Mouse (Mus musculus): ENCODE measurements around the gene Ino80e. TPM values are rescaled to one million over a fixed set of nuclear protein-coding genes. Genes with fewer than 3 reads are reported as not detected.

Ino80e gene
- polyA plus RNA-seq, 1 experiment: 62.4 TPM

- no peak overlapping the region for H3ac ChIP-seq (ENCODE audit: control insufficient read depth, insufficient read length)
- no peak overlapping the region for H3K4me2 ChIP-seq (ENCODE audit: low read depth)
- no peaks in the 10 kb centered on the region for H3K79me2 ChIP-seq (ENCODE audit: control insufficient read depth, insufficient read depth)
- TF ChIP-seq REST (IDR thresholded peaks at IDR 0.05; ENCODE audit: insufficient read depth, insufficient read length) (no peak), TCF3 (IDR thresholded peaks at IDR 0.05; ENCODE audit: insufficient read length, low read depth) (no peak), USF1 (IDR thresholded peaks at IDR 0.05; ENCODE audit: low read depth) (no peak), MYOG (IDR thresholded peaks at IDR 0.05; ENCODE audit: control insufficient read depth in 1 of 3, insufficient read depth in 1 of 3, insufficient read length in 2 of 3, low read depth in 2 of 3) (no peak), CEBPB (IDR thresholded peaks at IDR 0.05; ENCODE audit: insufficient read depth, poor library complexity, severe bottlenecking) (no peak), MAX (IDR thresholded peaks at IDR 0.05; ENCODE audit: low read depth) (no peak), TCF12 (IDR thresholded peaks at IDR 0.05; ENCODE audit: insufficient read depth, poor library complexity, severe bottlenecking) (no peak), E2F4 (IDR thresholded peaks at IDR 0.05; ENCODE audit: insufficient read depth) (no peak), SRF (IDR thresholded peaks at IDR 0.05; ENCODE audit: control insufficient read depth, insufficient read length, low read depth) (no peak), POLR2A (IDR thresholded peaks at IDR 0.05; ENCODE audit: insufficient read length, low read depth) (no peak), POLR2AphosphoS2 (IDR thresholded peaks at IDR 0.05; ENCODE audit: insufficient read length, low read depth) (no peak), MYOD1 (IDR thresholded peaks at IDR 0.05; ENCODE audit: control insufficient read depth in 1 of 3, insufficient read length in 2 of 3, low read depth in 2 of 3) (no peak)
- no peaks in the 10 kb centered on the region for H3K27me3 ChIP-seq (ENCODE audit: control insufficient read depth, insufficient read depth, insufficient read length)
- no peak overlapping the region for H3K4me3 ChIP-seq
- H3K36me3 ChIP-seq (ENCODE audit: control insufficient read depth, insufficient read depth): no peaks in the 10 kb centered on the region
Observed at GRCm38 (mm10) chr7:126815726-126816222, 46.4 kb downstream of the Ino80e start.

GRCm38 (mm10) chr7:126809723-126810369 lies 52.3 kb downstream of the Ino80e start:
- no peaks in the 10 kb centered on the region for H3K79me2 ChIP-seq (ENCODE audit: control insufficient read depth, insufficient read depth)
- H3K27me3 ChIP-seq (ENCODE audit: control insufficient read depth, insufficient read depth, insufficient read length): no peaks in the 10 kb centered on the region
- H3K4me2 ChIP-seq (ENCODE audit: low read depth): peak overlapping the region; percentile 67
- peak overlapping the region; percentile 21 for H3ac ChIP-seq (ENCODE audit: control insufficient read depth, insufficient read length)
- H3K4me3 ChIP-seq: peak overlapping the region; percentile 65
- no peak for TF ChIP-seq TCF12 (IDR thresholded peaks at IDR 0.05; ENCODE audit: insufficient read depth, poor library complexity, severe bottlenecking)
- TF ChIP-seq E2F4 (IDR thresholded peaks at IDR 0.05; ENCODE audit: insufficient read depth): no peak
- TF ChIP-seq CEBPB (IDR thresholded peaks at IDR 0.05; ENCODE audit: insufficient read depth, poor library complexity, severe bottlenecking): no peak
- no peak for TF ChIP-seq REST (IDR thresholded peaks at IDR 0.05; ENCODE audit: insufficient read depth, insufficient read length)
- no peak for TF ChIP-seq POLR2AphosphoS2 (IDR thresholded peaks at IDR 0.05; ENCODE audit: insufficient read length, low read depth)
- H3K36me3 ChIP-seq (ENCODE audit: control insufficient read depth, insufficient read depth): no peaks in the 10 kb centered on the region

GRCm38 (mm10) chr7:126808703-126809455 lies 53.3 kb downstream of the Ino80e start:
- Histone ChIP-seq H3K79me2 (ENCODE audit: control insufficient read depth, insufficient read depth) (no peaks in the 10 kb centered on the region), H3ac (ENCODE audit: control insufficient read depth, insufficient read length) (peak overlapping the region; percentile 21), H3K4me3 (peak overlapping the region; percentile 65), H3K36me3 (ENCODE audit: control insufficient read depth, insufficient read depth) (no peaks in the 10 kb centered on the region), H3K4me2 (ENCODE audit: low read depth) (peak overlapping the region; percentile 67), H3K27me3 (ENCODE audit: control insufficient read depth, insufficient read depth, insufficient read length) (no peaks in the 10 kb centered on the region)
- TF ChIP-seq POLR2AphosphoS2 (IDR thresholded peaks at IDR 0.05; ENCODE audit: insufficient read length, low read depth) (peak; percentile 66), SRF (IDR thresholded peaks at IDR 0.05; ENCODE audit: control insufficient read depth, insufficient read length, low read depth) (peak; percentile 42), MYOG (IDR thresholded peaks at IDR 0.05; ENCODE audit: control insufficient read depth in 1 of 3, insufficient read depth in 1 of 3, insufficient read length in 2 of 3, low read depth in 2 of 3) (no peak), MAX (IDR thresholded peaks at IDR 0.05; ENCODE audit: low read depth) (no peak), POLR2A (IDR thresholded peaks at IDR 0.05; ENCODE audit: insufficient read length, low read depth) (peak; percentile 80), E2F4 (IDR thresholded peaks at IDR 0.05; ENCODE audit: insufficient read depth) (peak; percentile 69)

DNA sequence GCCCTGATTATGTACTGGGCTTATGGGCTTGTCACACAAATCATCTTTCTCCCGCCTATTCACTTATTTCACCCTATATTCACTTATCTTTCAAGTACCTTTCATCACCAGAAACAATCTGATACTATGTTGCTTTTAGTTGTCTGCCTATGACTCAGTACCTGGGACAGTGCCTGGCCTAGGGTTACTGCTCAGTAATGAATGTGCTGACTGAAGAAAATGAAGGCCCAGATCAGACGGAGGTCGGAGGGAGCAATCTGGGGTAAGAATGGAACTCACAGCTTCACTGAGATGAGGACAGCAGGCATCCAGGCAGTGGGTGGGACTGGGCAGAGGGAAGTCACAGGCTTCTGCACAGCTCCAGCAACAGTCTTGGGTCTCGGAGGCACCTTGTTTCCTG lies 54.8 kb downstream of the Ino80e start:
- Histone ChIP-seq H3K27me3 (ENCODE audit: control insufficient read depth, insufficient read depth, insufficient read length) (no peaks in the 10 kb centered on the region), H3K79me2 (ENCODE audit: control insufficient read depth, insufficient read depth) (no peaks in the 10 kb centered on the region), H3K4me2 (ENCODE audit: low read depth) (peak overlapping the region; percentile 67), H3ac (ENCODE audit: control insufficient read depth, insufficient read length) (peak overlapping the region; percentile 21), H3K4me3 (peak overlapping the region; percentile 65), H3K36me3 (ENCODE audit: control insufficient read depth, insufficient read depth) (no peaks in the 10 kb centered on the region)
- TF ChIP-seq MAX (IDR thresholded peaks at IDR 0.05; ENCODE audit: low read depth) (no peak), E2F4 (IDR thresholded peaks at IDR 0.05; ENCODE audit: insufficient read depth) (no peak), USF1 (IDR thresholded peaks at IDR 0.05; ENCODE audit: low read depth) (no peak), POLR2AphosphoS2 (IDR thresholded peaks at IDR 0.05; ENCODE audit: insufficient read length, low read depth) (no peak), POLR2A (IDR thresholded peaks at IDR 0.05; ENCODE audit: insufficient read length, low read depth) (peak; percentile 14), CEBPB (IDR thresholded peaks at IDR 0.05; ENCODE audit: insufficient read depth, poor library complexity, severe bottlenecking) (no peak), REST (IDR thresholded peaks at IDR 0.05; ENCODE audit: insufficient read depth, insufficient read length) (peak; percentile 54), MYOD1 (IDR thresholded peaks at IDR 0.05; ENCODE audit: control insufficient read depth in 1 of 3, insufficient read length in 2 of 3, low read depth in 2 of 3) (no peak), TCF12 (IDR thresholded peaks at IDR 0.05; ENCODE audit: insufficient read depth, poor library complexity, severe bottlenecking) (no peak), TCF3 (IDR thresholded peaks at IDR 0.05; ENCODE audit: insufficient read length, low read depth) (no peak)
